10 mouse cellular contexts compared by ENCODE assay signal in the genomic region with DNA sequence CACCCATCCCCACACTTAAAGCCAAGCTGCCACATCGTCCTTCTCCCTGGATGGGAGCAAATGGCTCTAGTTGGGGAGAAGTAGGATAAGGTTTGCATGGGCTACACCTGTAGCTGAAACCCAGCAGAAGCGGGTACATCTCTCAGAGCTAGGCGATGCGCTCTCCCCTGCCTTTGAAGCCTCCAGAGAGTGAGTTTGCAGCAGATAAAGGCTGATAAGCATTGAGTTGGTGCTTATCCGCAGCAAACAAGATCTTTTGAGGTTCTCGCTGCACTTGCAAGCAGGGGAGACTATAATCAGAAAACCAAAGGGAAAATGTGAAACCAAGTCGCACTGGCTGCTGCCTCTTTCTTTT. TPM values are rescaled to one million over a fixed set of nuclear protein-coding genes. Genes with fewer than 3 reads are reported as not detected.
DNase-seq lines count a peak whose midpoint lies in the region; ATAC-seq lines count a peak whose summit lies in the region.
"Had no signal": no experiment of that assay in that cellular context is flagged by ENCODE, and none has a peak within 500 bp of the region (broad histone marks: within the 10 kb centered on the region; RNA-seq: fewer than 3 reads in every experiment).

No protein-coding gene starts in this region.

- H3K36me3 ChIP-seq in intestine, embryonic 14.5 days (ENCODE audit: control insufficient read depth, insufficient read depth, low read length), result no peaks in the 10 kb centered on the region
- H3K36me3 ChIP-seq in intestine, embryonic 15.5 days, result no peaks in the 10 kb centered on the region
- peaks cover 27% of the 10 kb centered on the region for H3K36me3 ChIP-seq in limb, embryonic 10.5 days

- 0 out of 2 replicates have a peak overlapping the region, but pooled peaks have one; percentile 3 for H3K27ac ChIP-seq in intestine, embryonic 14.5 days (ENCODE audit: low read depth)
- no peak overlapping the region for H3K27ac ChIP-seq in intestine, embryonic 15.5 days
- peak overlapping the region; percentile 89 for H3K27ac ChIP-seq in limb, embryonic 10.5 days

- H3K9ac ChIP-seq in intestine, embryonic 14.5 days (ENCODE audit: low read length), result no peak overlapping the region
- no peak overlapping the region for H3K9ac ChIP-seq in intestine, embryonic 15.5 days

- no peak overlapping the region for H3K4me3 ChIP-seq in intestine, embryonic 14.5 days (ENCODE audit: low read depth, low read length)
- no peak overlapping the region for H3K4me3 ChIP-seq in intestine, embryonic 15.5 days (replicated peaks)
- H3K4me3 ChIP-seq in limb, embryonic 10.5 days, result peak overlapping the region; percentile 35

- no peak; the same call in 1 of the 2 replicates for ATAC-seq in intestine, embryonic 14.5 days (replicated peaks; ENCODE audit: low FRiP score, low TSS enrichment, low read depth)
- no peak for ATAC-seq in intestine, embryonic 15.5 days
- ATAC-seq: intestine, postnatal 0 days; midbrain, embryonic 16.5 days had no signal

- peak; percentile 53 for DNase-seq in intestine, embryonic 14.5 days (ENCODE audit: low spot score)
- peak; percentile 78 for DNase-seq in T-cell, adult 2 months (ENCODE audit: low spot score)
- no peak for DNase-seq in limb, embryonic 10.5 days (ENCODE audit: low spot score)
- DNase-seq in thymus, adult 18-20 months, result peak; percentile 58 to 75
- no peak for DNase-seq in right cerebral cortex, postnatal 36 days (ENCODE audit: low spot score in 2 of 2)
- no peak for DNase-seq in layer of hippocampus, adult 9-10 months (ENCODE audit: low spot score)
- no peak for DNase-seq in frontal cortex, postnatal 36 days (ENCODE audit: low spot score in 2 of 2)

- 33% methylated on average over 7 of the region's 7 CpGs for WGBS in intestine, embryonic 14.5 days
- 36% methylated on average over 7 of the region's 7 CpGs for WGBS in intestine, embryonic 15.5 days
- 13% methylated on average over 7 of the region's 7 CpGs for WGBS in limb, embryonic 10.5 days

- peak overlapping the region; percentile 24; the same call in 1 of the 2 replicates for H3K4me2 ChIP-seq in intestine, embryonic 14.5 days (ENCODE audit: low read length)
- no peak overlapping the region for H3K4me2 ChIP-seq in intestine, embryonic 15.5 days (replicated peaks)

- H3K4me1 ChIP-seq in intestine, embryonic 14.5 days (replicated peaks; ENCODE audit: control insufficient read depth, insufficient read depth, low read length), result peaks cover 11% of the 10 kb centered on the region
- peaks cover 3% of the 10 kb centered on the region; the same call in 1 of the 2 replicates for H3K4me1 ChIP-seq in intestine, embryonic 15.5 days (replicated peaks)
- H3K4me1 ChIP-seq in limb, embryonic 10.5 days, result peaks cover 89% of the 10 kb centered on the region

- H3K27me3 ChIP-seq in intestine, embryonic 14.5 days (replicated peaks; ENCODE audit: control insufficient read depth, insufficient read depth, low read length), result no peaks in the 10 kb centered on the region
- H3K27me3 ChIP-seq in intestine, embryonic 15.5 days (replicated peaks), result no peaks in the 10 kb centered on the region
- no peaks in the 10 kb centered on the region for H3K27me3 ChIP-seq in limb, embryonic 10.5 days (ENCODE audit: low read depth, poor library complexity, severe bottlenecking)

- H3K9me3 ChIP-seq in intestine, embryonic 14.5 days (ENCODE audit: control insufficient read depth, low read length), result no peaks in the 10 kb centered on the region
- no peaks in the 10 kb centered on the region for H3K9me3 ChIP-seq in intestine, embryonic 15.5 days
- no peaks in the 10 kb centered on the region for H3K9me3 ChIP-seq in limb, embryonic 10.5 days (replicated peaks)

RNA-seq across cellular contexts. Expression of a gene that starts 47.0 kb away (rescaled TPM):
- polyA plus RNA-seq in intestine, embryonic 14.5 days (2014; fragmentation: Nextera tagmentation; extraction: Ambion mirVana), result 14.8 and 15.0 TPM in 2 replicates
- 12.6 and 14.4 TPM in 2 replicates for polyA plus RNA-seq in intestine, embryonic 15.5 days (2015; fragmentation: Nextera tagmentation; extraction: Ambion mirVana)
- polyA plus RNA-seq in limb, embryonic 10.5 days (2016; fragmentation: Nextera tagmentation; extraction: Ambion mirVana), result 50.6 and 71.2 TPM in 2 replicates

Comparison
In these comparisons a context has a peak if more than half of its experiments do, and no peak if none do; other contexts are left out.
1. DNase-seq: peak in intestine, embryonic 14.5 days (single experiment), T-cell, adult 2 months (single experiment) and thymus, adult 18-20 months (2 of 2); none in limb, embryonic 10.5 days (single experiment), right cerebral cortex, postnatal 36 days (0 of 2), layer of hippocampus, adult 9-10 months (single experiment) and frontal cortex, postnatal 36 days (0 of 2).